Mouse (Mus musculus) forebrain, postnatal 0 days (tissue): ENCODE data around the gene Pex16. TPM values are rescaled to one million over a fixed set of nuclear protein-coding genes. Genes with fewer than 3 reads are reported as not detected.

Source experiments
- ATAC-seq: fragments of 200-750 bp; cut with Nextera tagmentation; 2 replicates; pipeline ENCODE4 v1.8.0; 2017; ENCODE audit warnings: mild to moderate bottlenecking, moderate library complexity
- DNase-seq: peaks from one replicate; pipeline ENCODE4 v3.0.0-alpha.2; 2015
- H3K27ac ChIP-seq: fragments of 300-500 bp; sonication (generic); 2 replicates; pipeline ENCODE4 v1.5.1; 2014; ENCODE audit warnings: low read depth, mild to moderate bottlenecking, antibody characterized with exemption, low read length, moderate library complexity, mixed read lengths
- H3K27me3 ChIP-seq: fragments of 300-500 bp; sonication (generic); 2 replicates; pipeline ENCODE4 v1.6.1; 2014; ENCODE audit warnings: mild to moderate bottlenecking, low read length, mixed read lengths; ENCODE audit not compliant: insufficient read depth
- H3K36me3 ChIP-seq: fragments of 300-500 bp; sonication (generic); 2 replicates; pipeline ENCODE4 v1.6.1; 2014; ENCODE audit warnings: mild to moderate bottlenecking, moderate library complexity; ENCODE audit not compliant: insufficient read depth
- H3K4me1 ChIP-seq: fragments of 300-500 bp; sonication (generic); 2 replicates; pipeline ENCODE4 v1.6.1; 2014; ENCODE audit warnings: antibody characterized with exemption; ENCODE audit not compliant: insufficient read depth
- H3K4me2 ChIP-seq: fragments of 300-500 bp; sonication (generic); 2 replicates; pipeline ENCODE4 v1.6.1; 2014; ENCODE audit warnings: low read depth, mild to moderate bottlenecking, moderate library complexity
- H3K4me3 ChIP-seq: fragments of 300-500 bp; sonication (generic); 2 replicates; pipeline ENCODE4 v1.5.1; 2014; ENCODE audit warnings: low read depth, low read length, mixed read lengths
- H3K9ac ChIP-seq: fragments of 300-500 bp; sonication (generic); 2 replicates; pipeline ENCODE4 v1.6.1; 2014; ENCODE audit warnings: mild to moderate bottlenecking
- H3K9me3 ChIP-seq: fragments of 300-500 bp; sonication (generic); 2 replicates; pipeline ENCODE4 v1.6.1; 2016; ENCODE audit warnings: low read length
- CTCF ChIP-seq: sonication (generic); IDR thresholded peaks from 2 replicates; pipeline ENCODE4 v1.5.1; 2016; ENCODE audit warnings: antibody characterized with exemption, control low read depth, low read depth
- WGBS: fragments of 180-500 bp; shearing (Covaris S2); extraction: QIAGEN DNeasy Blood & Tissue Kit; methylation state at CpG from one replicate; pipeline ENCODE4 v1.1.7; 2014; 5-methylcytosine and 5-hydroxymethylcytosine counted together
- polyA plus RNA-seq: library from polyadenylated mRNA; unstranded; fragments of >200 nt; fragmentation: Nextera tagmentation; extraction: Ambion mirVana; gene quantifications from 2 replicates; pipeline ENCODE4 v1.2.1, GENCODE M21; 2015
- total RNA-seq: library from RNA; depleted of rRNA; stranded (reverse); fragments of >200 nt; gene quantifications from 2 replicates; pipeline ENCODE4 v1.2.3, GENCODE M21; 2014

The Pex16 gene
- total and polyA plus RNA-seq, 2 experiments from 2014 or later = 41.1 to 53.2 TPM

DNA sequence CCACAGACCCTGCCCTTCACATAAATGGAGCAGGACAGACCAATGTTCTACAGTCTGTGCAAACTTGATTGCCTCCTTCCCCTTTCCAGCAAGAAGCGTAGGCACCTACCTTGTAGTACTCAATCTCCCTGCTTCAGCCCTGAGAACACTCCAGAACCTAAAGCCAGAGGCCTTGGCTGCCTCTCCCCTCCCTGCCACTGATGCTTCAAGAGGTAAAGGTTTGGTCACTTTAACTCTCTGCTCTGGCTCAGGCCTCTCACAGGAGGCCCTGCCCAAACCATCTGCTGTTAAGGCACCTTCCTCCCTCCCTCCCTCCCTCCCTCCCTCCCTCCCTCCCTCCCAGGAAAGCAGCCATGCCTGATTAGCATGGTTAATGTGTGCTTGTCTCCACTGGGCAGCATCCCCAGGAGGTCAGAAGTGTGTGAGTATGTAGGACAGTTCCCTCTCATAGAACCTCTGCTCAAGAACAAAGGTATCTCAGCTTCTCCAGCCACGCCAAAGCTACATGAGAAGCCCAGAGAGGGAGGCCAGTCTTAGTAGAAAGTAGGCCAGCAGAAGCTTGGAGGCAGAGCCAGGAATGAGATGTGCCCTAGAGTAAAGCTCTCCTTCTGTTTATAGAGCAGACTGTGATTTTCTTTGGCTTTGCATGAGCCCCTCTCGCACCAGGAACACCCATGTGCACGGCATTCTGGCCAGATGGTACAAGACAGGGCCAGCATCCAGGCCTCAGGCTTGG is 28.3 kb downstream of the Pex16 start:
- no peak for TF ChIP-seq CTCF
- no peak overlapping the region for H3K4me2 ChIP-seq
- DNase-seq (no peak), ATAC-seq (peak; percentile 17; the same call in 1 of the 2 replicates)
- no peak overlapping the region for H3K4me3 ChIP-seq
- peaks cover 40% of the 10 kb centered on the region for H3K36me3 ChIP-seq
- no peaks in the 10 kb centered on the region for H3K9me3 ChIP-seq
- H3K4me1 ChIP-seq = peaks cover 9% of the 10 kb centered on the region
- WGBS = 62% methylated on average over 4 of the region's 4 CpGs
- H3K27me3 ChIP-seq = no peaks in the 10 kb centered on the region
- no peak overlapping the region for H3K9ac ChIP-seq
- H3K27ac ChIP-seq = peak overlapping the region; percentile 59

DNA sequence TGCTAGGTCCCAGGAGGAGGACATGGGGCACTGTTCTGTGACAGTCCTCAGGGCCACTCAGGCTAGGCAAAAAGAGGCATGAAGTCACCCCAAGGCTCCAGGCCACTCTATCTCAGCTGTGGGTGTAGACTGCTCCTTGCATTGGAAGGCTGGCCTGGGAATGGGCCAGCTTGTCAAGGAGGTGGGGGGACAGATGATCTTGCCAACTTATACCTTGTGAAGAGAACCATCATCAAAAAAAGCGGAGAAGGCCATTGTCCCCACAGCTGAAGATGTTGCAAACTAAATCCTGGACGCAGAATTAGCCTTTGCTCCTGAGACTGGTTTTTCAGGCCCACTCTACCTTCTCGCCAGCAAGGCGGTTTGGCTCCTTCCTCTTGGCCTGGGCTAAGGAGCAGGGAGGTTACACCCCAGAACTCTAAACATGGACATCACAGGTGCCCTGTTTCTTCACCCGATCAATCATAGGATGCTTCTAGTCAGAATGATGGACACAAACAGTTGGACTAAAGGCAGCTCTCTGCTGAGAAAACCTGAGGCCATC is 29.4 kb downstream of the Pex16 start:
- Histone ChIP-seq H3K9ac (no peak overlapping the region), H3K4me1 (peaks cover 8% of the 10 kb centered on the region; the same call in 1 of the 2 replicates), H3K27ac (no peak overlapping the region), H3K4me3 (no peak overlapping the region), H3K36me3 (peaks cover 51% of the 10 kb centered on the region), H3K27me3 (no peaks in the 10 kb centered on the region), H3K4me2 (no peak overlapping the region), H3K9me3 (no peaks in the 10 kb centered on the region)
- 95% methylated on average over 5 of the region's 5 CpGs for WGBS
- no peak for DNase-seq
- no peak for ATAC-seq
- TF ChIP-seq CTCF = no peak

DNA sequence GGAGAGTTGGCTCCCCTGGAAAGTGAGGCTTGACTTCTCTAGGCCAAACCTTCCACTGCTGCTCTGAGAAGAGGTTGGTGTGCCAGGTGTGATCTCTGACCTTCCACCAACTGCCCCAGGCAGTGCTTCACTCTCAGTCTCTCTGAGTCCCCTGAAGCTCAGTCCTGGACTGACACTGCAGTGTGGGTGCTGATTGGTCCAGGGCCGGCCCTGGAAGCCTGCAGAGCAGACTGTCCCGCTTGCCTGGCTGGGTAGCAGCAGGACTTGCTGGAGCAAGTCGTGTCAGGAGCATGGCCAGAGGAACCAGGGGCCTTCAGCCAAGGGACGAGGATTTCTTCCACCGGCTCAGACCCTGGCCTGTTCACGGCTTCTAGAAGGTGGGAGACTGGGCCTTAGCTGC is 30.3 kb downstream of the Pex16 start:
- DNase-seq (no peak), ATAC-seq (no peak)
- WGBS = 88% methylated on average over 6 of the region's 6 CpGs
- Histone ChIP-seq H3K27me3 (no peaks in the 10 kb centered on the region), H3K4me3 (no peak overlapping the region), H3K36me3 (peaks cover 60% of the 10 kb centered on the region), H3K27ac (no peak overlapping the region), H3K9me3 (no peaks in the 10 kb centered on the region), H3K4me2 (no peak overlapping the region), H3K4me1 (no peaks in the 10 kb centered on the region), H3K9ac (no peak overlapping the region)
- no peak for TF ChIP-seq CTCF

DNA sequence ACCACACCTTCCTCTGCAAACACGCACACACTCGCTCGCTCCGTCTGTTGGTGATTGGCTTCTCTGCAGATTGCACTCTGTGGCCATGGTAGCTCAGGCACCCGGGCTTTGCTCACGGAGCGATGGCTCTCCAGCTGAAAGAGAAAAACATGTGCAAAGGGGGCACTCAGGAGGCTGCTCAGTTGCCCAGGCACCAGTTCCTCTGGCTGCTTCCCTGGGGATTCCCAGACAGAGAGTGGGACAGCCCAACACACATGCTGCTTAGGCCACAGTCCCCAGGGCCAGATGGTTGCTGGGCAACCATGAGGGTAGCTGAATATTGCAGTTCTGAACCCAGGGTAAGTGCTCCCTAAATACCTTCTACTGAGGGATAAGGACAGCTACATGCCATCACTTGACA is 31.2 kb downstream of the Pex16 start:
- Histone ChIP-seq H3K9ac (no peak overlapping the region), H3K36me3 (peaks cover 69% of the 10 kb centered on the region), H3K4me2 (no peak overlapping the region), H3K4me3 (no peak overlapping the region), H3K27me3 (no peaks in the 10 kb centered on the region), H3K4me1 (no peaks in the 10 kb centered on the region), H3K27ac (no peak overlapping the region), H3K9me3 (no peaks in the 10 kb centered on the region)
- DNase-seq (no peak), ATAC-seq (no peak)
- no peak for TF ChIP-seq CTCF
- 85% methylated on average over 7 of the region's 7 CpGs for WGBS

DNA sequence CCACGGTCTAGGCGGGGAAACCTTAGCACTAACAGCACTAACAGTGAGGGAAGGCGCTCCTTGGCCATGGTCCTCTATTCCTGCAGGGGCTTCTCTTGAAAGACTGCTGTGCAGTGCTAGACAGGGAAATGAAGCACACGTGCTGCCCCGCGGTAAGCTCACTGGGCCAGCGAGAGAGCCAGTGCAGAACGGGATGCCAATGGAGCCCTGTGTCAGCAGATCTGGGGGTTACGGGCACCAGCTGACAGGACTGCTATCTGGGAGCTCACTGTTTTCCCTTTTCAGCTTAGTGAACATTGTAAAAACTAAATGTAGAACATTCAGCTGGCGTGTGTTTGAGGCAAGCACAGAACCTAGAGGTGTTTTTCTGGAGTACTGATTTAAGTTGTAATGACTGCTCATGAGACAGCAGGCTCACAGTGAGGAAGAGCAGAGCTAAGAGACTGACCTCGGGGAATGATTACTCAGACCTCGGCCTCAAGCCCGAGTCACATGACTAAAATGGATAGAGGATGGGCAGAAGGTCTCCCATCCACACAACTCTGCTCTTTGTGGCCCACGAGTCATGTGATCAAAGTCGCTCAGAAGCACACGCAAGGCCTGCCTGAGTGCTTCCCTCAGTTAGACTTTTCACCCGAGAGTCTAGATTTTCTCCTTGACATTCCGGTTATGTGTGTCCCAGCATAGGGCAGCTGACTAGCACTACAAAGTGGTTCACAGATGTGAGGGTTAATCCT is 34.0 kb downstream of the Pex16 start:
- Histone ChIP-seq H3K9me3 (no peaks in the 10 kb centered on the region), H3K4me3 (no peak overlapping the region), H3K27ac (no peak overlapping the region), H3K9ac (no peak overlapping the region), H3K27me3 (no peaks in the 10 kb centered on the region), H3K36me3 (peaks cover 92% of the 10 kb centered on the region), H3K4me2 (no peak overlapping the region), H3K4me1 (no peaks in the 10 kb centered on the region)
- no peak for TF ChIP-seq CTCF
- WGBS = 90% methylated on average over 18 of the region's 18 CpGs
- ATAC-seq (no peak), DNase-seq (no peak)

DNA sequence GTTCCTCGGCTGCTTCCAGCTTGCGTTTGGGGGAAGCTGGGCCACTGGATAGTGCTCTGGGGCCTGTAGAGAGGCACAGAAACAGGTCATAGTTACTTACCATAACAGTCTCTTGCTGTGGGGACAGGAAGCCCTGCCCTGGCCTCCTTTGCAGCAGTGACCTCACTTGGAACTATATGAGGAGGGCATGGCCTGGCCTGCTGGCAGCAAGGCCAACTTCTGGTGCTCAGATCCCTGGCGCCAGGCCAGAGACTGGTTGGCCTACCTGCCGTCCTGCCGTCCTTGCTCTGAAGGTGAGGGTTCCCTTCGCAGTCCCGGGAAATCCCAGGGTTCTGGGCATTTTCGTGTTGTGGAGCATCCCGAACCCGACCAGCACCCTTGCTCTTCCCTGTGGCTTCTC is 37.2 kb downstream of the Pex16 start:
- Histone ChIP-seq H3K4me1 (no peaks in the 10 kb centered on the region), H3K27me3 (no peaks in the 10 kb centered on the region), H3K4me3 (no peak overlapping the region), H3K9ac (no peak overlapping the region), H3K9me3 (no peaks in the 10 kb centered on the region), H3K4me2 (no peak overlapping the region), H3K27ac (no peak overlapping the region), H3K36me3 (peaks cover 92% of the 10 kb centered on the region)
- TF ChIP-seq CTCF = no peak
- no peak for DNase-seq
- ATAC-seq = no peak
- 93% methylated on average over 10 of the region's 10 CpGs for WGBS
